Mouse (Mus musculus) ES-Bruce4 (cell line): ENCODE measurements at regions not wholly inside any gene's neighbourhood (a gene's known extent, or its start where the extent isn't known, plus 50 kb on each side); places are given as distances from the start of the nearest gene placed in this dataset.

ENCODE experiments used
- H3K27ac ChIP-seq: 2 replicates; pipeline ENCODE4 v1.5.1; 2012; ENCODE audit warnings: low read length, inconsistent platforms; ENCODE audit not compliant: insufficient read depth
- H3K27me3 ChIP-seq: 2 replicates; pipeline ENCODE4 v1.6.1; 2012; ENCODE audit warnings: mild to moderate bottlenecking, low read length, inconsistent platforms; ENCODE audit not compliant: control insufficient read depth, poor library complexity, insufficient read depth, severe bottlenecking
- H3K36me3 ChIP-seq: 2 replicates; pipeline ENCODE4 v1.6.1; 2012; ENCODE audit warnings: inconsistent platforms, mild to moderate bottlenecking, low read length, moderate library complexity; ENCODE audit not compliant: control insufficient read depth, poor library complexity, insufficient read depth, severe bottlenecking
- H3K4me1 ChIP-seq: one replicate; pipeline ENCODE4 v1.8.1; 2011; ENCODE audit warnings: low read length; ENCODE audit not compliant: control insufficient read depth, insufficient read depth
- H3K4me3 ChIP-seq: 2 replicates; pipeline ENCODE4 v1.5.1; 2011; ENCODE audit warnings: low read depth, mild to moderate bottlenecking, low read length
- H3K9ac ChIP-seq: 2 replicates; pipeline ENCODE4 v1.6.1; 2012; ENCODE audit warnings: low read depth, mild to moderate bottlenecking, inconsistent platforms; ENCODE audit not compliant: poor library complexity, severe bottlenecking
- H3K9me3 ChIP-seq: replicated peaks from 2 replicates; pipeline ENCODE4 v1.6.1; 2012; ENCODE audit warnings: mild to moderate bottlenecking, low read length, inconsistent platforms; ENCODE audit not compliant: control insufficient read depth, poor library complexity, insufficient read depth, severe bottlenecking
- CTCF ChIP-seq: IDR thresholded peaks from one replicate; pipeline ENCODE4 v1.8.1; 2011; ENCODE audit warnings: low read depth, low read length
- EP300 ChIP-seq: IDR thresholded peaks from 2 replicates; pipeline ENCODE4 v1.6.1; 2011; ENCODE audit warnings: low read depth, low read length; ENCODE audit not compliant: insufficient read depth
- POLR2A ChIP-seq: IDR thresholded peaks from one replicate; pipeline ENCODE4 v1.8.1; 2011; ENCODE audit warnings: low read length; ENCODE audit not compliant: insufficient read depth

GRCm38 (mm10) chr2:174017042-174017441, 59.1 kb upstream of the Stx16 start:
- no peak overlapping the region for H3K9ac ChIP-seq
- H3K4me1 ChIP-seq = no peaks in the 10 kb centered on the region
- no peaks in the 10 kb centered on the region for H3K36me3 ChIP-seq
- H3K27ac ChIP-seq = no peak overlapping the region
- H3K27me3 ChIP-seq = no peaks in the 10 kb centered on the region; the same call in 1 of the 2 replicates
- H3K4me3 ChIP-seq = no peak overlapping the region
- TF ChIP-seq EP300 (no peak), POLR2A (no peak), CTCF (no peak)
- no peaks in the 10 kb centered on the region for H3K9me3 ChIP-seq

- H3K9ac ChIP-seq = no peak overlapping the region
- H3K27me3 ChIP-seq = no peaks in the 10 kb centered on the region; the same call in 1 of the 2 replicates
- no peak overlapping the region for H3K27ac ChIP-seq
- H3K36me3 ChIP-seq = no peaks in the 10 kb centered on the region
- no peaks in the 10 kb centered on the region for H3K4me1 ChIP-seq
- H3K4me3 ChIP-seq = no peak overlapping the region
- no peaks in the 10 kb centered on the region for H3K9me3 ChIP-seq
- TF ChIP-seq CTCF = no peak
- TF ChIP-seq EP300 = no peak
- no peak for TF ChIP-seq POLR2A
Observed at GRCm38 (mm10) chr2:174017596-174017995, 58.5 kb upstream of the Stx16 start.

DNA sequence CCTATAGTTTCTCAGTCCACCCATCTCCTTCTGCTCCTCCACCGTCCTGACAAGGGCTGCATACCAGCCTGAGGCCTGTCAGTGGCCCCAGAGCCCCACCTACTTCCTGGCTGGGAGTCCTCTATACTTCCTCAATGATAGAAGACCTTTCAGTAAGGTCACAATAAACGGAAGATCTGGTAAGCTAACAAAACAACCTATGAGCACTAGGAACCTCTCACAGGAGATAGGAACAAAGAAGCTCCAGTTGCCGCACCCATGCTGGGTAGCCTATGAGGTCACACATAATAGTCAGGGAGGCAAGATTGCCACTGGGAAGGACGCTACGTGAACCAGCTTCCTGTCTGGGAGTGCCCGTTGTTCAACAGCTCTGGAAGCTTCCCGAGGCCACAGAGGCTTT, 58.1 kb upstream of the Stx16 start:
- TF ChIP-seq EP300 (no peak), CTCF (no peak)
- Histone ChIP-seq H3K36me3 (no peaks in the 10 kb centered on the region), H3K27me3 (no peaks in the 10 kb centered on the region; the same call in 1 of the 2 replicates), H3K27ac (no peak overlapping the region), H3K9ac (no peak overlapping the region), H3K4me3 (no peak overlapping the region), H3K9me3 (no peaks in the 10 kb centered on the region), H3K4me1 (no peaks in the 10 kb centered on the region)

GRCm38 (mm10) chr2:174018986-174019385, 57.1 kb upstream of the Stx16 start:
- Histone ChIP-seq H3K27ac (no peak overlapping the region), H3K4me1 (no peaks in the 10 kb centered on the region), H3K9me3 (no peaks in the 10 kb centered on the region), H3K27me3 (no peaks in the 10 kb centered on the region; the same call in 1 of the 2 replicates), H3K9ac (no peak overlapping the region), H3K36me3 (no peaks in the 10 kb centered on the region), H3K4me3 (no peak overlapping the region)
- TF ChIP-seq POLR2A = no peak
- TF ChIP-seq EP300 = no peak
- no peak for TF ChIP-seq CTCF

DNA sequence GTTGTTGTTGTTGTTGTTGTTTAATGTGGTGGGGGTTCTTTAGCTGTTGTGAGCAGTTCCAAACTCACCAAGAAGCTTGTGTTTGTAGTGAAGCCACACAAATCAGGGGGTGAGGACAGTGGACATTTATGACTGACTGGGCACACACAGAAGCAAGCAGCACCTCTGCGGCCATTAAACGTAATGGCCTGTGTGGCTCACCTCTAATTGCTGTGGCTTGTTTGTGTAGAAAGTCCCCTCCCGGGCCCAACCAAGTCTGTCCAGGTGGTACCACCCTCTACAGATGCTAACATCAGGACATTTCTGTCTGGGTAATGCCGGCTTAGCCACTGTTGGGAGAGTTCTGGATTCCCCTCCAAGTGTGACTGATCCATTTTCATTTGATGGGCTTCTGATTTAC, 56.1 kb upstream of the Stx16 start:
- Histone ChIP-seq H3K9ac (no peak overlapping the region), H3K4me3 (no peak overlapping the region), H3K4me1 (no peaks in the 10 kb centered on the region), H3K9me3 (no peaks in the 10 kb centered on the region), H3K36me3 (no peaks in the 10 kb centered on the region), H3K27me3 (no peaks in the 10 kb centered on the region; the same call in 1 of the 2 replicates), H3K27ac (no peak overlapping the region)
- TF ChIP-seq EP300 (no peak), POLR2A (no peak), CTCF (no peak)

DNA sequence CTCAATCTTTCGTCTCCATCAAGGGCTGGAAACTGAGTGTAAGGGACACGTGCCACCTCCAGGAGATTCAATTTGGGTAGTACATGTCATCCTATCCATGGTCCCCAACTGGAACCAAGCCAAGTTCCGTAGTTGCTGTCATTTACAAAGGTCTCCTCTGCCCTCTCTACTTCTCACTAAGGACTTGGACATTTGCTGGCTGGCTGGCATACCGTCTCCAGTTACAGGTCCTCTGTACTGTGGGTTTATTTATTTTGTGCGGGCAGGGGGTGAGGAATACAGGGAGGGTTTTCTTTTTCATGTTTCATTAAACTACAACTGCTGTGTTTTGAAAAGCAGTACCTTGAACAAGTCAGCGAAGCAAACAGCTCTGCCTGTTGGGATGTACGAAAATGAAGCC, 55.7 kb upstream of the Stx16 start:
- Histone ChIP-seq H3K27ac (no peak overlapping the region), H3K36me3 (no peaks in the 10 kb centered on the region), H3K4me3 (no peak overlapping the region), H3K4me1 (no peaks in the 10 kb centered on the region), H3K9me3 (no peaks in the 10 kb centered on the region), H3K9ac (no peak overlapping the region), H3K27me3 (no peaks in the 10 kb centered on the region; the same call in 1 of the 2 replicates)
- no peak for TF ChIP-seq POLR2A
